Mouse (Mus musculus): ENCODE measurements at regions not wholly inside any gene's neighbourhood (a gene's known extent, or its start where the extent isn't known, plus 50 kb on each side); places are given as distances from the start of the nearest gene placed in this dataset.

GRCm38 (mm10) chr14:80244640-80245302, 260.9 kb downstream of the Olfm4 start:
- intact Hi-C loops (cut with DNase I) = no loop called here
- no peak for DNase-seq

GRCm38 (mm10) chr14:80247575-80247974, 263.7 kb downstream of the Olfm4 start:
- intact Hi-C loops (cut with DNase I) = no loop called here
- DNase-seq = peak; percentile 51

GRCm38 (mm10) chr14:80249882-80250281, 266.0 kb downstream of the Olfm4 start:
- DNase-seq = no peak
- intact Hi-C loops (cut with DNase I) = no loop called here

GRCm38 (mm10) chr14:80257086-80257485, 273.2 kb downstream of the Olfm4 start:
- peak; percentile 6 to 23 for DNase-seq
- intact Hi-C loops (cut with DNase I) = no loop called here

- DNase-seq = no peak
- intact Hi-C loops (cut with DNase I) = no loop called here
Measured at GRCm38 (mm10) chr14:80263173-80263572, 279.3 kb downstream of the Olfm4 start.

GRCm38 (mm10) chr14:80265081-80265480, 281.2 kb downstream of the Olfm4 start:
- DNase-seq = no peak
- intact Hi-C loops (cut with DNase I) = no loop called here

- intact Hi-C loops (cut with DNase I) = no loop called here
- peak; percentile 5 to 59 for DNase-seq
Measured at GRCm38 (mm10) chr14:80269179-80269951, 285.5 kb downstream of the Olfm4 start.

- intact Hi-C loops (cut with DNase I) = no loop called here
Measured at GRCm38 (mm10) chr14:80270063-80270462, 286.2 kb downstream of the Olfm4 start.

GRCm38 (mm10) chr14:80280188-80280587, 296.3 kb downstream of the Olfm4 start:
- intact Hi-C loops (cut with DNase I) = no loop called here
- no peak for DNase-seq

More at GRCm38 (mm10) chr14:80270063-80270462, 286.2 kb downstream of the Olfm4 start:
- no peak for DNase-seq

- no peak for DNase-seq
- intact Hi-C loops (cut with DNase I) = no loop called here
Measured at GRCm38 (mm10) chr14:80283726-80284125, 299.8 kb downstream of the Olfm4 start.

- intact Hi-C loops (cut with DNase I) = no loop called here
- DNase-seq = no peak
Measured at GRCm38 (mm10) chr14:80291360-80291759, 307.5 kb downstream of the Olfm4 start.

- intact Hi-C loops (cut with DNase I) = no loop called here
- DNase-seq = no peak
Measured at GRCm38 (mm10) chr14:80293378-80293777, 309.5 kb downstream of the Olfm4 start.

- no peak for DNase-seq
- intact Hi-C loops (cut with DNase I) = no loop called here
Measured at GRCm38 (mm10) chr14:80329651-80330050, 345.8 kb downstream of the Olfm4 start.

- intact Hi-C loops (cut with DNase I) = no loop called here
- no peak for DNase-seq
Measured at GRCm38 (mm10) chr14:80362024-80362622, 378.2 kb downstream of the Olfm4 start.

- DNase-seq = no peak
- intact Hi-C loops (cut with DNase I) = no loop called here
Measured at GRCm38 (mm10) chr14:80369448-80370153, 385.7 kb downstream of the Olfm4 start.

- no peak for DNase-seq
- intact Hi-C loops (cut with DNase I) = no loop called here
Measured at GRCm38 (mm10) chr14:80374290-80374689, 390.4 kb downstream of the Olfm4 start.

- no peak for DNase-seq
- intact Hi-C loops (cut with DNase I) = no loop called here
Measured at GRCm38 (mm10) chr14:80377064-80377463, 393.2 kb downstream of the Olfm4 start.

GRCm38 (mm10) chr14:80391418-80391817, 407.5 kb downstream of the Olfm4 start:
- intact Hi-C loops (cut with DNase I) = no loop called here

GRCm38 (mm10) chr14:80408317-80408716, 424.4 kb downstream of the Olfm4 start:
- DNase-seq = no peak
- intact Hi-C loops (cut with DNase I) = no loop called here

More at GRCm38 (mm10) chr14:80391418-80391817, 407.5 kb downstream of the Olfm4 start:
- no peak for DNase-seq

GRCm38 (mm10) chr14:80418810-80419325, 435.0 kb downstream of the Olfm4 start:
- no peak for DNase-seq
- intact Hi-C loops (cut with DNase I) = no loop called here

GRCm38 (mm10) chr14:80443820-80444219, 459.9 kb downstream of the Olfm4 start:
- no peak for DNase-seq
- intact Hi-C loops (cut with DNase I) = no loop called here

All from heart, postnatal 14 days (tissue).